Mouse (Mus musculus): Measurements from ENCODE around the gene Sec31b.

The Sec31b gene

DNA sequence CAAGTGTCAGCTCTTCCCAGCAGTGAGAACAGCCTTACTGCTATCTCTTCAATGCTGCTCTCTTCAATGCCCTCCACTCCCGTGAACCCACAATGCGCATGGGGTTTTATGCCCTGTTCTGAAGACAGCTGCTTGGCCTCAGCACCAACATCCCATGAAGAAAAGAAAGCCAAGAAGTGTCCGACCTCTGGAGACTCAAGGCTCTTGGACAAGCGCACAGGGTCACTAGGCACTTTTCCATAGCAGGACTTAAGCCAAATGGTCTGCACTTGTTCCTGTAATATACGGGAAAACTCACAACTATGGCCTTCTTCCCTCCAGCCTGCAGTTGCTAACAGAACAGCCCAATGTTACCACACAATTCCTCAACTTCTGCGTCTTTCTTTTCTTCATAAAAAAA, 70.4 kb downstream of the Sec31b start:
- DNase-seq (ENCODE audit: inconsistent ontology term): no peak

- peak; percentile 69 for DNase-seq (ENCODE audit: inconsistent ontology term)
Measured at GRCm38 (mm10) chr19:44474158-44474557, 71.5 kb downstream of the Sec31b start.

Measured in Muller cell, postnatal 12 days (primary cell).